Mouse (Mus musculus) stomach, embryonic 15.5 days (tissue): ENCODE measurements around the gene Vpreb2. TPM values are rescaled to one million over a fixed set of nuclear protein-coding genes. Genes with fewer than 3 reads are reported as not detected.
"Not testable (repeated sequence)": the region's sequence is repeated elsewhere in the genome, so short reads cannot be mapped to it uniquely, and the experiment has no call there.

Experiments used
- ATAC-seq: fragments of 200-750 bp; cut with Nextera tagmentation; 2 replicates; pipeline ENCODE4 v1.8.0; 2017; ENCODE audit warnings: low read depth, moderate number of reproducible peaks, moderate TSS enrichment; ENCODE audit not compliant: insufficient read depth, low FRiP score
- H3K27ac ChIP-seq: fragments of 300-500 bp; sonication (generic); 2 replicates; pipeline ENCODE4 v1.5.1; 2015; ENCODE audit warnings: mild to moderate bottlenecking, inconsistent platforms
- H3K27me3 ChIP-seq: fragments of 300-500 bp; sonication (generic); replicated peaks from 2 replicates; pipeline ENCODE4 v1.6.1; 2015; ENCODE audit warnings: inconsistent platforms
- H3K36me3 ChIP-seq: fragments of 300-500 bp; sonication (generic); 2 replicates; pipeline ENCODE4 v1.6.1; 2015; ENCODE audit warnings: inconsistent platforms
- H3K4me1 ChIP-seq: fragments of 300-500 bp; sonication (generic); 2 replicates; pipeline ENCODE4 v1.6.1; 2015; ENCODE audit warnings: inconsistent platforms
- H3K4me2 ChIP-seq: fragments of 300-500 bp; sonication (generic); 2 replicates; pipeline ENCODE4 v1.6.1; 2015; ENCODE audit warnings: mild to moderate bottlenecking, inconsistent platforms
- H3K4me3 ChIP-seq: fragments of 300-500 bp; sonication (generic); replicated peaks from 2 replicates; pipeline ENCODE4 v1.5.1; 2015; ENCODE audit warnings: inconsistent platforms
- H3K9ac ChIP-seq: fragments of 300-500 bp; sonication (generic); 2 replicates; pipeline ENCODE4 v1.6.1; 2015; ENCODE audit warnings: inconsistent platforms
- H3K9me3 ChIP-seq: fragments of 300-500 bp; sonication (generic); 2 replicates; pipeline ENCODE4 v1.6.1; 2016; ENCODE audit warnings: inconsistent platforms
- WGBS: fragments of 180-500 bp; shearing (Covaris S2); methylation state at CpG from one replicate; pipeline ENCODE4 v1.1.7; 2015; 5-methylcytosine and 5-hydroxymethylcytosine counted together
- polyA plus RNA-seq: library from polyadenylated mRNA; unstranded; fragments of >200 nt; fragmentation: Nextera tagmentation; extraction: Ambion mirVana; gene quantifications from 2 replicates; pipeline ENCODE4 v1.2.1, GENCODE M21; 2015

Vpreb2 gene
- polyA plus RNA-seq, 1 experiment from 2014 or later = 0.27 TPM

GRCm38 (mm10) chr16:17950068-17950467 lies 30.2 kb upstream of the Vpreb2 start:
- 64% methylated on average over 4 of the region's 4 CpGs for WGBS
- H3K9me3 ChIP-seq = no peaks in the 10 kb centered on the region
- H3K27me3 ChIP-seq = no peaks in the 10 kb centered on the region
- no peak overlapping the region for H3K9ac ChIP-seq
- no peak overlapping the region for H3K27ac ChIP-seq
- no peak overlapping the region for H3K4me3 ChIP-seq
- no peaks in the 10 kb centered on the region for H3K36me3 ChIP-seq
- no peak overlapping the region for H3K4me2 ChIP-seq
- H3K4me1 ChIP-seq = no peaks in the 10 kb centered on the region
- no peak for ATAC-seq

GRCm38 (mm10) chr16:17951618-17952017 lies 28.6 kb upstream of the Vpreb2 start:
- Histone ChIP-seq H3K27ac (no peak overlapping the region), H3K4me2 (no peak overlapping the region), H3K27me3 (no peaks in the 10 kb centered on the region), H3K4me1 (no peaks in the 10 kb centered on the region), H3K36me3 (no peaks in the 10 kb centered on the region), H3K9ac (no peak overlapping the region), H3K4me3 (no peak overlapping the region), H3K9me3 (no peaks in the 10 kb centered on the region)
- no peak for ATAC-seq
- 93% methylated on average over 4 of the region's 4 CpGs for WGBS

- not testable (repeated sequence) for H3K9ac ChIP-seq, ATAC-seq, H3K27me3 ChIP-seq, H3K9me3 ChIP-seq, H3K4me2 ChIP-seq, H3K27ac ChIP-seq, H3K36me3 ChIP-seq, H3K4me3 ChIP-seq, H3K4me1 ChIP-seq
- whole genome bisulfite sequencing = 94% methylated on average over 17 of the region's 17 CpGs
Measured at GRCm38 (mm10) chr16:17956052-17956638, 24.1 kb upstream of the Vpreb2 start.

- H3K9me3 ChIP-seq = no peaks in the 10 kb centered on the region
- no peak overlapping the region for H3K9ac ChIP-seq
- ATAC-seq = no peak
- H3K36me3 ChIP-seq = no peaks in the 10 kb centered on the region
- H3K4me3 ChIP-seq = no peak overlapping the region
- 78% methylated on average over 7 of the region's 7 CpGs for WGBS
- H3K4me2 ChIP-seq = no peak overlapping the region
- no peaks in the 10 kb centered on the region for H3K4me1 ChIP-seq
- no peak overlapping the region for H3K27ac ChIP-seq
- no peaks in the 10 kb centered on the region for H3K27me3 ChIP-seq
Measured at GRCm38 (mm10) chr16:17962091-17962490, 18.1 kb upstream of the Vpreb2 start.

- no peaks in the 10 kb centered on the region for H3K36me3 ChIP-seq
- ATAC-seq = no peak
- H3K4me2 ChIP-seq = no peak overlapping the region
- H3K27ac ChIP-seq = no peak overlapping the region
- H3K4me1 ChIP-seq = no peaks in the 10 kb centered on the region
- no peaks in the 10 kb centered on the region for H3K9me3 ChIP-seq
- H3K4me3 ChIP-seq = no peak overlapping the region
- no peak overlapping the region for H3K9ac ChIP-seq
- 73% methylated on average over 5 of the region's 5 CpGs for WGBS
- no peaks in the 10 kb centered on the region for H3K27me3 ChIP-seq
Measured at GRCm38 (mm10) chr16:17971853-17972252, 8.4 kb upstream of the Vpreb2 start.

- not testable (repeated sequence) for H3K9me3 ChIP-seq, H3K4me3 ChIP-seq, H3K27me3 ChIP-seq, H3K4me1 ChIP-seq, H3K9ac ChIP-seq, H3K4me2 ChIP-seq, H3K36me3 ChIP-seq, ATAC-seq, H3K27ac ChIP-seq
- 61% methylated on average over 7 of the region's 7 CpGs for WGBS
Measured at GRCm38 (mm10) chr16:17977840-17978239, 2.4 kb upstream of the Vpreb2 start.

- Histone ChIP-seq H3K36me3 (no peaks in the 10 kb centered on the region), H3K27ac (no peak overlapping the region), H3K27me3 (no peaks in the 10 kb centered on the region), H3K9me3 (no peaks in the 10 kb centered on the region), H3K4me3 (no peak overlapping the region), H3K4me1 (no peaks in the 10 kb centered on the region), H3K9ac (no peak overlapping the region), H3K4me2 (no peak overlapping the region)
- WGBS = 51% methylated on average over 2 of the region's 2 CpGs
- no peak for ATAC-seq
Measured at GRCm38 (mm10) chr16:17983201-17983600, 3.0 kb downstream of the Vpreb2 start.

- Histone ChIP-seq H3K4me2 (no peak overlapping the region), H3K4me1 (no peaks in the 10 kb centered on the region), H3K27me3 (no peaks in the 10 kb centered on the region), H3K4me3 (no peak overlapping the region), H3K9ac (no peak overlapping the region), H3K36me3 (no peaks in the 10 kb centered on the region), H3K27ac (no peak overlapping the region), H3K9me3 (no peaks in the 10 kb centered on the region)
- no peak for ATAC-seq
- 50% methylated on average over 5 of the region's 5 CpGs for WGBS
Measured at GRCm38 (mm10) chr16:17984231-17984630, 4.0 kb downstream of the Vpreb2 start.

GRCm38 (mm10) chr16:17985078-17985477 lies 4.8 kb downstream of the Vpreb2 start:
- H3K9ac ChIP-seq = no peak overlapping the region
- 64% methylated on average over 5 of the region's 5 CpGs for WGBS

GRCm38 (mm10) chr16:17986456-17987132 lies 6.4 kb downstream of the Vpreb2 start:
- WGBS = 56% methylated on average over 10 of the region's 10 CpGs
- no peak overlapping the region for H3K4me3 ChIP-seq
- ATAC-seq = no peak

More at GRCm38 (mm10) chr16:17985078-17985477, 4.8 kb downstream of the Vpreb2 start:
- Histone ChIP-seq H3K4me1 (no peaks in the 10 kb centered on the region), H3K27me3 (no peaks in the 10 kb centered on the region), H3K36me3 (no peaks in the 10 kb centered on the region), H3K27ac (no peak overlapping the region), H3K9me3 (no peaks in the 10 kb centered on the region), H3K4me3 (no peak overlapping the region), H3K4me2 (no peak overlapping the region)
- no peak for ATAC-seq

GRCm38 (mm10) chr16:17987703-17988102 lies 7.5 kb downstream of the Vpreb2 start:
- Histone ChIP-seq H3K4me1 (no peaks in the 10 kb centered on the region), H3K27me3 (no peaks in the 10 kb centered on the region), H3K36me3 (no peaks in the 10 kb centered on the region), H3K27ac (no peak overlapping the region), H3K4me2 (no peak overlapping the region), H3K9me3 (no peaks in the 10 kb centered on the region), H3K9ac (no peak overlapping the region), H3K4me3 (no peak overlapping the region)
- 88% methylated on average over 1 of the region's 1 CpGs for WGBS
- no peak for ATAC-seq

More at GRCm38 (mm10) chr16:17986456-17987132, 6.4 kb downstream of the Vpreb2 start:
- Histone ChIP-seq H3K27ac (no peak overlapping the region), H3K9me3 (no peaks in the 10 kb centered on the region), H3K27me3 (no peaks in the 10 kb centered on the region), H3K36me3 (no peaks in the 10 kb centered on the region), H3K9ac (no peak overlapping the region), H3K4me2 (no peak overlapping the region), H3K4me1 (no peaks in the 10 kb centered on the region)

- H3K27ac ChIP-seq, H3K36me3 ChIP-seq, ATAC-seq, H3K4me3 ChIP-seq, H3K9me3 ChIP-seq, H3K9ac ChIP-seq, H3K4me1 ChIP-seq, H3K4me2 ChIP-seq, H3K27me3 ChIP-seq: not testable (repeated sequence)
- WGBS = 94% methylated on average over 16 of the region's 16 CpGs
Measured at GRCm38 (mm10) chr16:17992321-17992720, 12.1 kb downstream of the Vpreb2 start.
